Mouse (Mus musculus) effector memory CD4-positive, alpha-beta T cell, adult 7 months (primary cell): Measurements from ENCODE around the gene Gm9639. TPM values are rescaled to one million over a fixed set of nuclear protein-coding genes. Genes with fewer than 3 reads are reported as not detected.

Source experiments
- polyA plus RNA-seq: library from polyadenylated mRNA; unstranded; fragments of 100-300 nt; shearing (Covaris generic); gene quantifications from one replicate; pipeline ENCODE4 v1.2.1, GENCODE M21; 2017

Gene Gm9639
- polyA plus RNA-seq, result not detected

DNA sequence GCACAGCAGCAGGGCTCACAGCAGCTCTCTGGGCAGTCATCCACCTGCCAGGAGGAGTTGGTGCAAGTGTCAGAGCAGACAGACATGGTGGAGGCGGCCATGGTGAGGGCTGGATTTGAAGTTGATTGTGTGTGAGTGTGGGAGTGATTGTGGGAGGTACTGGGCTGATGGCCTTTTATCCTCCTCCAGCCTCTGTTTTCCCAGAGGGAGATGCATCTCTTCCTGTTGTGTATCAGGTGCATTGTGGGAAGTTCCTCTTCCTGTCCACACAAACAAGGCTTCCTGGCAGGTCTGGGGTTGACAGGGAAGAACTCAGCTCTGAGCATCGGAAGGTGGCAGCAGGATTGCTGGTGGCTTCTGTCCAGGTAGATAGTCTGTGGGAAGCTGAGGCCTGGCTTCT lies at the start of gene Gm9639:
Gene Gm9639 (minus strand): TSS at position 101 of the 400 bp plus-strand sequence.

DNA sequence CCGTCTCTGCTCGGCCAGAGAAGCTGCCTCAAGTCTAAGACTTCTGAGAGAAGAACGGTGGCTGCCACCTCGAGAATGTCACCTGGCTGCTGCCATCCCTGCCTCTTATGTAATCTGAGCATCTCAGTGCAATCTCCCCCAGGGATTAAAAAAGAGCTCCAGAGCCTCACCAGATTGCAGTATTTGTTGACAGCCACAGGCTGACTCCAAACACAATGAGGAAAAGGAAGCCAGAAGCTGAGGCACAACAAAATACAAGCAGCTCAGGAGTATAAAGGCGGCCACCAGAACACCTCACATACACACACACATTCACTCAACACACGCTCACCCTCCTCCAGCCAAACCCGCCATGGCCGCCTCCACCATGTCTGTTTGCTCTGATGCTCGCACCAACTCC lies 40.8 kb upstream of the Gm9639 start, which contains the start of gene Krtap10-10:
Gene Krtap10-10 (plus strand): TSS at position 301 of the 400 bp plus-strand sequence.

DNA sequence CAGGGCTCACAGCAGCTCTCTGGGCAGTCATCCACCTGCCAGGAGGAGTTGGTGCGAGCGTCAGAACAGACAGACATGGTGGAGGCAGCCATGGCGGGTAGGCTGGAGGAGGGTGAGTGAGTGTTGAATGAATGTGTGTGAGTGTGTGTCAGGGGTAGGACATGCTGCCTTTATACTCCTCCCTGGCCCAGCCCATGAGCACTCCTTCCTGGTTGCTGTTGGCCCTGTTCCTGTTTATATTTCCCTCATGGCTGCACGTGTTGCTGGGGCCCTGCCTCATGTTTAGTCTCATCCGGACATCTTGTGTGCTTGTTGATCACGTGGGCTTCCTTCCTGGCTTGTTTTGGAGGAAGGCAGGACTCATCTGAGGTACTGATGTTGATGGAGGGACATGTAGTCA lies 32.1 kb upstream of the Gm9639 start, which contains the start of gene Krtap10-4:
Gene Krtap10-4 (minus strand): TSS at position 145 of the 400 bp plus-strand sequence.

DNA sequence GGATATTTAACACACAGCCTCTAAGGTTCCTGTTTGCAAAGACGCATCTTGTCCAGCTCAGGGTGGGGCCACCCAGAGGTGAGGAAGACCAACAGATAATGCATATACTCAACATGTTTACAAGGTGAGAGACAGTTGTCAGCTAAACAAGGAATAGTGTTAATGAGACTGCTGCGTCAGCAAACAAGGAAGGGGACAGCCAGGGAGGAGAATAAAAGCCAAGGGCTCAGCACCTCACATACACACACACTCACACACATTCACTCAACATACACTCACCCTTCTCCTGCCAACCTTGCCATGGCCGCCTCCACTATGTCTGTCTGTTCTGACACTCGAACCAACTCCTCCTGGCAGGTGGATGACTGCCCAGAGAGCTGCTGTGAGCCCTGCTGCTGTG lies 19.5 kb upstream of the Gm9639 start, which contains the start of gene Gm2696:
Gene Gm2696 (plus strand): TSS at position 301 of the 400 bp plus-strand sequence.

DNA sequence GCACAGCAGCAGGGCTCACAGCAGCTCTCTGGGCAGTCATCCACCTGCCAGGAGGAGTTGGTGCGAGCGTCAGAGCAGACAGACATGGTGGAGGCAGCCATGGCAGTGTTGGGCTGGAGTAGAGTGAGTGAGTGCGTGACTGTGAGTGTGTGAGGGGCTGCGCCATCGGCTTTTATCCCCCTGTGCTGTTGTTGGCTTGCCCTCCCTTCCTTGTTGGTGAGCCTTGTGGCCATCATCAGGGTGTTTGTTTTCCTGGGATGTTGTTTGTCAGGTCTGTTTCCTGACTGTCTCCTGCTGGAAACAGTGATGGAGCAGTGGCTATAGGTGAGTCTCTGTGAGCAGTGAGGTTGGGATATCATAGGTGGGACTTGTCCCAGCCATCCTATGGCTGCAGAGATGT lies 16.9 kb upstream of the Gm9639 start, which contains the start of gene Gm9507:
Gene Gm9507 (minus strand): TSS at position 101 of the 400 bp plus-strand sequence.

DNA sequence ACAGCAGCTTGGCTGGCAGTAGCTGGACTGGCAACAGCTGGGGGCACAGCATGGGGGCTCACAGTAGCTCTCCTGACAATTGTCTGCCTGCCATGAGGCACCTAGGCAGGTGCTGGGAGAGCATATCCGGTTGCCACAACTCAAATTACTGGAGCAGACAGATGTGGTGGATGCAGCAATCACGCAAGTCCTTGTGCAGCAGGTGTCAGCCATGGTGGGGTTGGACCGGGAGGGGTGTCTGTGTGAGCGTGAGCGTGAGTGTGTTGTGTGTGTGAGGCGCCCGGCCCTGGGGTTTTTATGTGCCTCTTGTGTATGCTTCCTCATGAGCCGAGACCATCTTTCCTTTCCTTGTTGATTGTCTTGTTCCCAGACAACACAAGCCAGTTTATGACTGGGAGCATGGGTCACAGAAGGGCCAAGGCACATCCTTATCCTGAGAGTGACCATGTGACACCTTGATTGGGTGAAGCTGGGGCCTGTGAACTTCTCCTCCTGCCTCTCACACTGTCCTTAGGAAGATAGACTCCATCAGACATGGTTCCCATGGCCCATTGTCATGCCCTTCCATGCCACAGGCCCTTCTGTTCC lies 4.1 kb upstream of the Gm9639 start, which contains the start of gene Gm19668:
Gene Gm19668 (minus strand): TSS at position 213 of the 588 bp plus-strand sequence.

DNA sequence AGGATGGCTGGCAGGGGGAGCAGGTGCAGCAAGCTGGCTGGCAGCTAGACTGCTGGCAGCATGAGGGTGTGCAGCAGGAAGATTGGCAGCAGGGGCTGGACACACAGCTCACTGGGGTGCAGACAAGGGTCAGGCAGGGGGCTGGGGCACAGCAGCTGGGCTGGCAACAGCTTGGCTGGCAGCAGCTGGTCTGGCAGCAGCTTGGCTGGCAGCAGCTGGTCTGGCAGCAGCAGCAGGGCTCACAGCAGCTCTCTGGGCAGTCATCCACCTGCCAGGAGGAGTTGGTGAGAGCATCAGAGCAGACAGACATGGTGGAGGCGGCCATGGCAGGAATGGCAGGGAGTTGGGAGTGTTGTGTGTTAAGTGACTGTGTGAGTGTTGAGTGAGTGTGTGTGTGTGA lies 7.0 kb downstream of the Gm9639 start, which contains the start of gene Gm7137:
Gene Gm7137 (minus strand): TSS at position 325 of the 400 bp plus-strand sequence.

DNA sequence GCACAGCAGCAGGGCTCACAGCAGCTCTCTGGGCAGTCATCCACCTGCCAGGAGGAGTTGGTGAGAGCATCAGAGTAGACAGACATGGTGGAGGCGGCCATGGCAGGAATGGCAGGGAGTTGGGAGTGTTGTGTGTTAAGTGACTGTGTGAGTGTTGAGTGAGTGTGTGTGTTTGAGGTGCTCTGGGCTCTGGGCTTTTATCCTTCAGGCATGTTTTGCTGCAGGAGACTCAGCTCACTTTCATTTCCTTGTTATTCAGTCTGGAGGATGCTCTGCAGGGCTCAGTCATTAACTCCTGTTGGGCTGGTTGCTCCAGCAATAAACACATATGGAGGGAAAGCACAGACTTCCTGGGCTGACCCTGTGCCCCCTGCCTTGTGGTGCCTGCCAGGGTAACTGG lies 12.4 kb downstream of the Gm9639 start, which contains the start of gene Gm3250:
Gene Gm3250 (minus strand): TSS at position 101 of the 400 bp plus-strand sequence.

DNA sequence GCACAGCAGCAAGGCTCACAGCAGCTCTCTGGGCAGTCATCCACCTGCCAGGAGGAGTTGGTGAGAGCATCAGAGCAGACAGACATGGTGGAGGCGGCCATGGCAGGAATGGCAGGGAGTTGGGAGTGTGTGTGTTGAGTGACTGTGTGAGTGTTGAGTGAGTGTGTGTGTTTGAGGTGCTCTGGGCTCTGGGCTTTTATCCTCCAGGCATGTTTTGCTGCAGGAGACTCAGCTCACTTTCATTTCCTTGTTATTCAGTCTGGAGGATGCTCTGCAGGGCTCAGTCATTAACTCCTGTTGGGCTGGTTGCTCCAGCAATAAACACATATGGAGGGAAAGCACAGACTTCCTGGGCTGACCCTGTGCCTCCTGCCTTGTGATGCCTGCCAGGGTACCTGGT lies 18.0 kb downstream of the Gm9639 start, which contains the start of gene Gm7138:
Gene Gm7138 (minus strand): TSS at position 101 of the 400 bp plus-strand sequence.

DNA sequence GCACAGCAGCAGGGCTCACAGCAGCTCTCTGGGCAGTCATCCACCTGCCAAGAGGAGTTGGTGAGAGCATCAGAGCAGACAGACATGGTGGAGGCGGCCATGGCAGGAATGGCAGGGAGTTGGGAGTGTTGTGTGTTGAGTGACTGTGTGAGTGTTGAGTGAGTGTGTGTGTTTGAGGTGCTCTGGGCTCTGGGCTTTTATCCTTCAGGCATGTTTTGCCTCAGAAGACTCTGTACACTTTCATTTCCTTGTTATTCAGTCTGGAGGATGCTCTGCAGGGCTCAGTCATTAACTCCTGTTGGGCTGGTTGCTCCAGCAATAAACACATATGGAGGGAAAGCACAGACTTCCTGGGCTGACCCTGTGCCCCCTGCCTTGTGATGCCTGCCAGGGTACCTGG lies 23.7 kb downstream of the Gm9639 start, which contains the start of gene Gm3238:
Gene Gm3238 (minus strand): TSS at position 101 of the 400 bp plus-strand sequence.

DNA sequence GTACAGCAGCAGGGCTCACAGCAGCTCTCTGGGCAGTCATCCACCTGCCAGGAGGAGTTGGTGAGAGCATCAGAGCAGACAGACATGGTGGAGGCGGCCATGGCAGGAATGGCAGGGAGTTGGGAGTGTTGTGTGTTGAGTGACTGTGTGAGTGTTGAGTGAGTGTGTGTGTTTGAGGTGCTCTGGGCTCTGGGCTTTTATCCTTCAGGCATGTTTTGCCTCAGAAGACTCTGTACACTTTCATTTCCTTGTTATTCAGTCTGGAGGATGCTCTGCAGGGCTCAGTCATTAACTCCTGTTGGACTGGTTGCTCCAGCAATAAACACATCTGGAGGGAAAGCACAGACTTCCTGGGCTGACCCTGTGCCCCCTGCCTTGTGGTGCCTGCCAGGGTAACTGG lies 35.3 kb downstream of the Gm9639 start, which contains the start of gene Gm3233:
Gene Gm3233 (minus strand): TSS at position 101 of the 400 bp plus-strand sequence.

DNA sequence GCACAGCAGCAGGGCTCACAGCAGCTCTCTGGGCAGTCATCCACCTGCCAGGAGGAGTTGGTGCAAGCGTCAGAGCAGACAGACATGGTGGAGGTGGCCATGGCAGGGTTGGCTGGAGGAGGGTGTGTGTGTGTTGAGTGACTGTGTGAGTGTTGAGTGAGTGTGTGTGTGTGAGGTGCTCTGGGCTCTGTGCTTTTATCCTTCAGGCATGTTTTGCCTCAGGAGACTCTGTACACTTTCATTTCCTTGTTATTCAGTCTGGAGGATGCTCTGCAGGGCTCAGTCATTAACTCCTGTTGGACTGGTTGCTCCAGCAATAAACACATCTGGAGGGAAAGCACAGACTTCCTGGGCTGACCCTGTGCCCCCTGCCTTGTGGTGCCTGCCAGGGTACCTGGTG lies 43.6 kb downstream of the Gm9639 start, which contains the start of gene Gm9736:
Gene Gm9736 (minus strand): TSS at position 101 of the 400 bp plus-strand sequence.

Other genes with a start within 250 kb of the Gm9639 start
- 91.7 TPM for gene Pttg1ip, start 213.4 kb downstream of the Gm9639 start, polyA plus RNA-seq
- gene Sumo3, start 189.0 kb downstream of the Gm9639 start, polyA plus RNA-seq, result 96.7 TPM
- not detected for gene Gm49325, start 188.9 kb downstream of the Gm9639 start, polyA plus RNA-seq
- 65.3 TPM for gene Ube2g2, start 172.8 kb downstream of the Gm9639 start, polyA plus RNA-seq
- gene Tspear, start 108.5 kb downstream of the Gm9639 start, polyA plus RNA-seq, result 0.37 TPM
- not detected for gene Gm19402, start 104.3 kb downstream of the Gm9639 start, polyA plus RNA-seq
- gene Gm9508, start 97.8 kb downstream of the Gm9639 start, polyA plus RNA-seq, result not detected
- not detected for gene Gm10272, start 88.5 kb downstream of the Gm9639 start, polyA plus RNA-seq
- gene Gm10024, start 83.6 kb downstream of the Gm9639 start, polyA plus RNA-seq, result not detected
- not detected for gene Gm10142, start 79.3 kb downstream of the Gm9639 start, polyA plus RNA-seq
- gene Krtap12-1, start 74.5 kb downstream of the Gm9639 start, polyA plus RNA-seq, result not detected
- gene Gm10100, start 68.6 kb downstream of the Gm9639 start, polyA plus RNA-seq, result not detected
- gene Gm18596, start 52.4 kb downstream of the Gm9639 start, polyA plus RNA-seq, result not detected
- gene Gm9736, start 43.7 kb downstream of the Gm9639 start, polyA plus RNA-seq, result not detected
- not detected for gene Gm3233, start 35.4 kb downstream of the Gm9639 start, polyA plus RNA-seq
- gene Gm3238, start 23.8 kb downstream of the Gm9639 start, polyA plus RNA-seq, result not detected
- not detected for gene Gm7138, start 18.1 kb downstream of the Gm9639 start, polyA plus RNA-seq
- gene Gm3250, start 12.5 kb downstream of the Gm9639 start, polyA plus RNA-seq, result not detected
- not detected for gene Gm7137, start 6.9 kb downstream of the Gm9639 start, polyA plus RNA-seq
- not detected for gene Gm19668, start 4.1 kb upstream of the Gm9639 start, polyA plus RNA-seq
- not detected for gene Gm9507, start 16.8 kb upstream of the Gm9639 start, polyA plus RNA-seq
- not detected for gene Gm2696, start 19.6 kb upstream of the Gm9639 start, polyA plus RNA-seq
- not detected for gene Krtap10-4, start 32.0 kb upstream of the Gm9639 start, polyA plus RNA-seq
- gene Krtap10-10, start 40.9 kb upstream of the Gm9639 start, polyA plus RNA-seq, result not detected
- gene Gm36176, start 51.7 kb upstream of the Gm9639 start, polyA plus RNA-seq, result not detected
- not detected for gene Gm10318, start 57.8 kb upstream of the Gm9639 start, polyA plus RNA-seq
- gene Gm3285, start 66.9 kb upstream of the Gm9639 start, polyA plus RNA-seq, result not detected
- gene Lrrc3, start 107.5 kb upstream of the Gm9639 start, polyA plus RNA-seq, result 0.32 TPM
- 1.1 TPM for gene Trpm2, start 175.5 kb upstream of the Gm9639 start, polyA plus RNA-seq
- gene 1810043G02Rik, start 183.4 kb upstream of the Gm9639 start, polyA plus RNA-seq, result 11.6 TPM
- 110 TPM for gene Pfkl, start 215.0 kb upstream of the Gm9639 start, polyA plus RNA-seq
- gene Dnmt3l, start 246.9 kb upstream of the Gm9639 start, polyA plus RNA-seq, result not detected
- 0.39 TPM for gene Aire, start 248.5 kb upstream of the Gm9639 start, polyA plus RNA-seq